Mouse (Mus musculus) kidney, adult 2 months (tissue): ENCODE measurements around the gene Zfp536.

Experiments
- CTCF ChIP-seq: fragments of 200-500 bp; conservative IDR thresholded peaks from 2 replicates; pipeline ENCODE4 v1.5.1; 2011; ENCODE audit warnings: low read depth, mild to moderate bottlenecking, control low read depth, low read length, moderate library complexity, mixed read lengths; ENCODE audit not compliant: insufficient read depth, insufficient read length
- POLR2A ChIP-seq: fragments of 200-500 bp; IDR thresholded peaks from one replicate; pipeline ENCODE4 v1.6.1; 2011; ENCODE audit warnings: low read depth, low read length, control low read depth

DNA sequence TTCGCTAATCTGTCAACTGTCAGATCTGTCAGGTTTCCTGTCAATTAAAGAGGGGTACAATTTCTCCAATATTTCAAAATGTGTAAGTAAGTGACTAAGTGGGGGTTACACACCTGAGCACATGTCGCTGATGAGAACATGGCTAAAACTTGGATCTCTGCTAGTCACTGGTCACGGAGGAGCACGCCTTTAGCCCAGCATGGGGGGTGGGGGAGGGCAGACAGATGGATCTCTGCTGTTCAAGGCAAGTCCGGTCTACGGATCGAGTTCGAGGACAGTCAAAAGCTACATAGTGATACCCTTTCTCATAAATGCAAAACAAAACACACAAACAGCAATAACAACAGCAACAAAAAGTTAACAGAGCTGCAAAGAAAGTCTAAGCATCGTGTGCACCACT lies 245.1 kb downstream of the Zfp536 start:
- TF ChIP-seq POLR2A (no peak), CTCF (no peak)
